Mouse (Mus musculus) olfactory bulb, adult 2 months (tissue): Measurements from ENCODE around the gene 9130019O22Rik.

Source experiments
- CTCF ChIP-seq: fragments of 200-500 bp; IDR thresholded peaks from 2 replicates; pipeline ENCODE4 v1.5.1; 2012; ENCODE audit warnings: low read depth, mild to moderate bottlenecking, low read length, moderate library complexity; ENCODE audit not compliant: insufficient read depth
- POLR2A ChIP-seq: fragments of 200-500 bp; IDR thresholded peaks from 2 replicates; pipeline ENCODE4 v1.6.1; 2012; ENCODE audit warnings: mild to moderate bottlenecking, low read depth, low read length, moderate library complexity; ENCODE audit not compliant: insufficient read depth

GRCm38 (mm10) chr7:127391538-127391937 lies 4.6 kb upstream of the 9130019O22Rik start:
- TF ChIP-seq POLR2A (no peak), CTCF (no peak)
